8 mouse cellular contexts compared by ENCODE assay signal in the genomic region with DNA sequence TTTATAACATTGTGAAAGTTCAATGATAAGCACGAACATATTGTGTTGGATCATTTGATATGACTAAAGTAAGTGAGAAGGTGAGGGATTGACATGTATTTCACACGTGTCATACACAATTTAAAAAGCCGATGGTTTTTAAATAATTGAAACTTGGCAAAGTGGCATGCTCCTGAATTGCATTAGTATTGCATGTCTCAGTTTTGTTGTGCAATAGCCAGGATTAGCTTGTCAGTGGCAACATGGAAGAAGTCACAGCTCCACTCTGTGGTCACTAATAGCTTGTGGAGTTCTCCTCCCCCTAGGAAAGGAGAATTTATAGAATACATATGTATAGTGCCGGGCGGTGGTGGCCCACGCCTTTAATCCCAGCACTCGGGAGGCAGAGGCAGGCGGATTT. TPM values are rescaled to one million over a fixed set of nuclear protein-coding genes. Genes with fewer than 3 reads are reported as not detected.
DNase-seq lines count a peak whose midpoint lies in the region; ATAC-seq and TF ChIP-seq lines count a peak whose summit lies in the region.

No protein-coding gene starts in this region.

- peaks cover 3% of the 10 kb centered on the region; the same call in 1 of the 2 replicates for H3K36me3 ChIP-seq in intestine, embryonic 14.5 days (ENCODE audit: control insufficient read depth, insufficient read depth, low read length)
- no peaks in the 10 kb centered on the region for H3K36me3 ChIP-seq in intestine, embryonic 16.5 days (ENCODE audit: control insufficient read depth, insufficient read depth, low read length)
- no peaks in the 10 kb centered on the region for H3K36me3 ChIP-seq in hindbrain, embryonic 15.5 days
- 0 out of 2 replicates have a peak, but pooled peaks cover 2% of the 10 kb centered on the region for H3K36me3 ChIP-seq in midbrain, embryonic 13.5 days
- no peaks in the 10 kb centered on the region for H3K36me3 ChIP-seq in kidney, adult 2 months (ENCODE audit: control insufficient read depth, insufficient read depth, low read length)

- 79% methylated on average over 8 of the region's 8 CpGs for WGBS in intestine, embryonic 14.5 days
- 77% methylated on average over 8 of the region's 8 CpGs for WGBS in intestine, embryonic 16.5 days
- WGBS in hindbrain, embryonic 15.5 days = 87% methylated on average over 8 of the region's 8 CpGs
- WGBS in midbrain, embryonic 13.5 days = 83% methylated on average over 8 of the region's 8 CpGs
- WGBS in kidney, adult 2 months = 76% methylated on average over 8 of the region's 8 CpGs

- 0 out of 2 replicates have a peak, but pooled peaks cover 5% of the 10 kb centered on the region for H3K4me1 ChIP-seq in intestine, embryonic 14.5 days (replicated peaks; ENCODE audit: control insufficient read depth, insufficient read depth, low read length)
- H3K4me1 ChIP-seq in intestine, embryonic 16.5 days (ENCODE audit: control insufficient read depth, insufficient read depth, low read length) = peaks cover 3% of the 10 kb centered on the region; the same call in 1 of the 2 replicates
- H3K4me1 ChIP-seq in hindbrain, embryonic 15.5 days (replicated peaks) = peaks cover 8% of the 10 kb centered on the region
- H3K4me1 ChIP-seq in midbrain, embryonic 13.5 days (replicated peaks) = peaks cover 12% of the 10 kb centered on the region
- H3K4me1 ChIP-seq in kidney, adult 2 months (ENCODE audit: control insufficient read depth, insufficient read depth, low read length) = 0 out of 2 replicates have a peak, but pooled peaks cover 4% of the 10 kb centered on the region

- no peak overlapping the region for H3K9ac ChIP-seq in intestine, embryonic 14.5 days (ENCODE audit: low read length)
- no peak overlapping the region for H3K9ac ChIP-seq in intestine, embryonic 16.5 days (ENCODE audit: low read depth, low read length)
- H3K9ac ChIP-seq in hindbrain, embryonic 15.5 days = no peak overlapping the region; the same call in 1 of the 2 replicates
- no peak overlapping the region for H3K9ac ChIP-seq in midbrain, embryonic 13.5 days (replicated peaks)

- no peak for TF ChIP-seq POLR2A in kidney, adult 2 months (IDR thresholded peaks at IDR 0.05; ENCODE audit: low read depth, low read length)

- no peak overlapping the region for H3K27ac ChIP-seq in intestine, embryonic 14.5 days (ENCODE audit: low read depth)
- no peak overlapping the region for H3K27ac ChIP-seq in intestine, embryonic 16.5 days (ENCODE audit: low read length)
- no peak overlapping the region for H3K27ac ChIP-seq in hindbrain, embryonic 15.5 days (replicated peaks)
- no peak overlapping the region for H3K27ac ChIP-seq in midbrain, embryonic 13.5 days
- no peak overlapping the region for H3K27ac ChIP-seq in kidney, adult 2 months (ENCODE audit: insufficient read depth, low read depth, low read length)

- H3K9me3 ChIP-seq in intestine, embryonic 14.5 days (ENCODE audit: control insufficient read depth, low read length) = no peaks in the 10 kb centered on the region
- no peaks in the 10 kb centered on the region for H3K9me3 ChIP-seq in intestine, embryonic 16.5 days (ENCODE audit: control insufficient read depth, low read length)
- H3K9me3 ChIP-seq in hindbrain, embryonic 15.5 days = no peaks in the 10 kb centered on the region
- H3K9me3 ChIP-seq in midbrain, embryonic 13.5 days = no peaks in the 10 kb centered on the region

- TF ChIP-seq CTCF in kidney, adult 2 months (conservative IDR thresholded peaks at IDR 0.05; ENCODE audit: insufficient read depth, insufficient read length, low read depth, low read length) = no peak

- no peak for ATAC-seq in intestine, embryonic 14.5 days (replicated peaks; ENCODE audit: low FRiP score, low TSS enrichment, low read depth)
- ATAC-seq in intestine, embryonic 16.5 days = no peak
- no peak for ATAC-seq in hindbrain, embryonic 15.5 days (ENCODE audit: low FRiP score, low read depth)
- ATAC-seq in midbrain, embryonic 13.5 days = no peak
- no peak for ATAC-seq in activated CD4-positive, CD25-positive, alpha-beta regulatory T cell, adult 4 months

- peak overlapping the region; percentile 87 for H3K4me3 ChIP-seq in intestine, embryonic 14.5 days (ENCODE audit: low read depth, low read length)
- no peak overlapping the region for H3K4me3 ChIP-seq in intestine, embryonic 16.5 days (ENCODE audit: low read length)
- peak overlapping the region; percentile 55 for H3K4me3 ChIP-seq in hindbrain, embryonic 15.5 days
- H3K4me3 ChIP-seq in midbrain, embryonic 13.5 days (replicated peaks) = peak overlapping the region; percentile 86
- H3K4me3 ChIP-seq in kidney, adult 2 months (ENCODE audit: insufficient read depth, low read depth, low read length) = no peak overlapping the region

- H3K4me2 ChIP-seq in intestine, embryonic 14.5 days (ENCODE audit: low read length) = peak overlapping the region; percentile 94
- no peak overlapping the region; the same call in 1 of the 2 replicates for H3K4me2 ChIP-seq in intestine, embryonic 16.5 days (ENCODE audit: low read depth, low read length)
- peak overlapping the region; percentile 79 for H3K4me2 ChIP-seq in hindbrain, embryonic 15.5 days
- peak overlapping the region; percentile 84 for H3K4me2 ChIP-seq in midbrain, embryonic 13.5 days (replicated peaks)

- DNase-seq in intestine, embryonic 14.5 days (ENCODE audit: low spot score) = no peak
- peak; percentile 66 for DNase-seq in NIH3T3 (ENCODE audit: low read depth)
- DNase-seq in frontal cortex, postnatal 14 days (ENCODE audit: low spot score in 2 of 2) = no peak
- no peak for DNase-seq in kidney, adult 2 months

- H3K27me3 ChIP-seq in intestine, embryonic 14.5 days (replicated peaks; ENCODE audit: control insufficient read depth, insufficient read depth, low read length) = no peaks in the 10 kb centered on the region
- H3K27me3 ChIP-seq in intestine, embryonic 16.5 days (replicated peaks; ENCODE audit: control insufficient read depth, insufficient read depth, low read length) = no peaks in the 10 kb centered on the region
- no peaks in the 10 kb centered on the region for H3K27me3 ChIP-seq in hindbrain, embryonic 15.5 days
- no peaks in the 10 kb centered on the region for H3K27me3 ChIP-seq in midbrain, embryonic 13.5 days
- H3K27me3 ChIP-seq in kidney, adult 2 months (replicated peaks; ENCODE audit: control insufficient read depth, insufficient read depth, low read length) = no peaks in the 10 kb centered on the region

RNA-seq across cellular contexts. Expression of a gene that starts 0.6 kb away (rescaled TPM):
- polyA plus RNA-seq in intestine, embryonic 14.5 days (2014; fragmentation: Nextera tagmentation; extraction: Ambion mirVana) = 27.9 and 31.0 TPM in 2 replicates
- polyA plus RNA-seq in intestine, embryonic 16.5 days (2015; fragmentation: Nextera tagmentation; extraction: Ambion mirVana) = 24.1 and 27.5 TPM in 2 replicates
- 14.0 and 15.7 TPM in 2 replicates for polyA plus RNA-seq in hindbrain, embryonic 15.5 days (2015; fragmentation: Nextera tagmentation; extraction: Ambion mirVana)
- polyA plus RNA-seq in midbrain, embryonic 13.5 days (2015; fragmentation: Nextera tagmentation; extraction: Ambion mirVana) = 17.3 and 17.7 TPM in 2 replicates
- 10 to 100 TPM; 25.1 to 27.4 TPM for polyA plus RNA-seq in activated CD4-positive, CD25-positive, alpha-beta regulatory T cell, adult 4 months (2017; shearing (Covaris generic))
- 4.6 and 4.9 TPM in 2 replicates for polyA plus RNA-seq in kidney, adult 2 months (2012; rRNA removed)

RNA-seq across cellular contexts. Expression of a gene that starts 22.9 kb away (rescaled TPM):
- polyA plus RNA-seq in intestine, embryonic 14.5 days (2014; fragmentation: Nextera tagmentation; extraction: Ambion mirVana) = 171 and 179 TPM in 2 replicates
- polyA plus RNA-seq in intestine, embryonic 16.5 days (2015; fragmentation: Nextera tagmentation; extraction: Ambion mirVana) = 152 and 155 TPM in 2 replicates
- polyA plus RNA-seq in hindbrain, embryonic 15.5 days (2015; fragmentation: Nextera tagmentation; extraction: Ambion mirVana) = 146 and 148 TPM in 2 replicates
- 174 and 185 TPM in 2 replicates for polyA plus RNA-seq in midbrain, embryonic 13.5 days (2015; fragmentation: Nextera tagmentation; extraction: Ambion mirVana)
- 100 to 1,000 TPM; 160 to 189 TPM for polyA plus RNA-seq in activated CD4-positive, CD25-positive, alpha-beta regulatory T cell, adult 4 months (2017; shearing (Covaris generic))
- polyA plus RNA-seq in kidney, adult 2 months (2012; rRNA removed) = 25.4 and 57.3 TPM in 2 replicates

RNA-seq across cellular contexts. Expression of a gene that starts 23.0 kb away (rescaled TPM):
- 19.9 and 24.1 TPM in 2 replicates for polyA plus RNA-seq in intestine, embryonic 14.5 days (2014; fragmentation: Nextera tagmentation; extraction: Ambion mirVana)
- polyA plus RNA-seq in intestine, embryonic 16.5 days (2015; fragmentation: Nextera tagmentation; extraction: Ambion mirVana) = 11.6 and 13.9 TPM in 2 replicates
- polyA plus RNA-seq in hindbrain, embryonic 15.5 days (2015; fragmentation: Nextera tagmentation; extraction: Ambion mirVana) = 18.2 and 18.5 TPM in 2 replicates
- polyA plus RNA-seq in midbrain, embryonic 13.5 days (2015; fragmentation: Nextera tagmentation; extraction: Ambion mirVana) = 21.2 and 21.3 TPM in 2 replicates
- 10 to 100 TPM; 12.3 to 12.5 TPM for polyA plus RNA-seq in activated CD4-positive, CD25-positive, alpha-beta regulatory T cell, adult 4 months (2017; shearing (Covaris generic))
- 6.8 and 10.2 TPM in 2 replicates for polyA plus RNA-seq in kidney, adult 2 months (2012; rRNA removed)

RNA-seq across cellular contexts. Expression of a gene that starts 24.1 kb away (rescaled TPM):
- 2.7 and 4.6 TPM in 2 replicates for polyA plus RNA-seq in intestine, embryonic 14.5 days (2014; fragmentation: Nextera tagmentation; extraction: Ambion mirVana)
- 20.5 and 25.2 TPM in 2 replicates for polyA plus RNA-seq in intestine, embryonic 16.5 days (2015; fragmentation: Nextera tagmentation; extraction: Ambion mirVana)
- polyA plus RNA-seq in hindbrain, embryonic 15.5 days (2015; fragmentation: Nextera tagmentation; extraction: Ambion mirVana) = 0.93 and 2.5 TPM in 2 replicates
- 0.15 and 0.19 TPM in 2 replicates for polyA plus RNA-seq in midbrain, embryonic 13.5 days (2015; fragmentation: Nextera tagmentation; extraction: Ambion mirVana)
- 1 to 10 TPM in 1 of 2 experiments, under 1 TPM in 1; 0.37 to 1.0 TPM for polyA plus RNA-seq in activated CD4-positive, CD25-positive, alpha-beta regulatory T cell, adult 4 months (2017; shearing (Covaris generic))
- polyA plus RNA-seq in kidney, adult 2 months (2012; rRNA removed) = 10.0 and 10.9 TPM in 2 replicates

Comparison
In these comparisons a context has a peak if more than half of its experiments do, and no peak if none do; other contexts are left out.
1. H3K4me3 ChIP-seq: peak in intestine, embryonic 14.5 days (single experiment), hindbrain, embryonic 15.5 days (single experiment) and midbrain, embryonic 13.5 days (single experiment); none in intestine, embryonic 16.5 days (single experiment) and kidney, adult 2 months (single experiment).